Mouse (Mus musculus) liver, postnatal 0 days (tissue): ENCODE measurements at regions not wholly inside any gene's neighbourhood (a gene's known extent, or its start where the extent isn't known, plus 50 kb on each side); places are given as distances from the start of the nearest gene placed in this dataset.

Source experiments
- CTCF ChIP-seq: sonication (generic); IDR thresholded peaks from 2 replicates; pipeline ENCODE4 v1.5.1; 2016; ENCODE audit warnings: antibody characterized with exemption, low read depth
- EP300 ChIP-seq: IDR thresholded peaks from 2 replicates; pipeline ENCODE4 v1.6.1; 2016; ENCODE audit warnings: antibody characterized with exemption, low read depth, mild to moderate bottlenecking

DNA sequence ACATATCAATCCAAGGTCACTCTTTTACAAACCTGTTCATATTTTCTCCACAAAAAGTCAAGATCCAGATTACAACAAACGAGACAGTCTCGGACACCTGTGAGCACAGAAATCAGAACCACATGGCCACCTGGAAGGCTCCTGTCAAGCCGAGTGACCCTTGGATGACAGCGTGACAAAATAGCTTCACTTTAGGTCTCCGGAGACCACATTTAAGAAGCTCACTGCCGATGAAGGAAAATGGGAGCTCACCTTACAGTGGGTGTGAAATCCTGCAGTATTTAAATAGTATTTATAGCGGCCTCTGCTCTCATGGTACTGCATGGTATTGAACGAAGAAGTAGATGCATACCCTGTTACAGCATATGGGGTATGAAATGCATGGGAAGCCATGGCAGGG lies 144.3 kb downstream of the Gm11011 start:
- TF ChIP-seq CTCF (no peak), EP300 (no peak)
